Mouse (Mus musculus): ENCODE results near the gene Kif11. TPM values are rescaled to one million over a fixed set of nuclear protein-coding genes. Genes with fewer than 3 reads are reported as not detected.

Gene Kif11
- polyA plus RNA-seq, 1 experiment from 2014 or later: 54.7 TPM

GRCm38 (mm10) chr19:37437289-37437606 is 61.0 kb downstream of the Kif11 start:
- Histone ChIP-seq H3K9me3 (no peaks in the 10 kb centered on the region), H3K4me3 (peak overlapping the region; percentile 32), H3K36me3 (no peaks in the 10 kb centered on the region), H3K27ac (no peak overlapping the region), H3K4me1 (peaks cover 20% of the 10 kb centered on the region), H3K27me3 (ENCODE audit: insufficient read depth, poor library complexity, severe bottlenecking) (peaks cover 95% of the 10 kb centered on the region)
- WGBS: 8% methylated on average over 14 of the region's 14 CpGs
- no peak for DNase-seq (ENCODE audit: low spot score)

GRCm38 (mm10) chr19:37440181-37440580 is 64.0 kb downstream of the Kif11 start:
- Histone ChIP-seq H3K27ac (no peak overlapping the region), H3K36me3 (no peaks in the 10 kb centered on the region), H3K9me3 (no peaks in the 10 kb centered on the region), H3K27me3 (ENCODE audit: insufficient read depth, poor library complexity, severe bottlenecking) (peaks cover 68% of the 10 kb centered on the region), H3K4me3 (no peak overlapping the region), H3K4me1 (peaks cover 5% of the 10 kb centered on the region)
- no peak for DNase-seq (ENCODE audit: low spot score)
- WGBS: 60% methylated on average over 4 of the region's 4 CpGs

- H3K27me3 ChIP-seq (ENCODE audit: insufficient read depth, poor library complexity, severe bottlenecking): peaks cover 61% of the 10 kb centered on the region
- WGBS: 66% methylated on average over 16 of the region's 16 CpGs
Observed at GRCm38 (mm10) chr19:37440708-37441475, 64.7 kb downstream of the Kif11 start.

GRCm38 (mm10) chr19:37442524-37443286 is 66.5 kb downstream of the Kif11 start:
- no peaks in the 10 kb centered on the region for H3K36me3 ChIP-seq
- peaks cover 43% of the 10 kb centered on the region for H3K27me3 ChIP-seq (ENCODE audit: insufficient read depth, poor library complexity, severe bottlenecking)
- no peaks in the 10 kb centered on the region for H3K4me1 ChIP-seq
- H3K9me3 ChIP-seq: no peaks in the 10 kb centered on the region
- 60% methylated on average over 10 of the region's 10 CpGs for WGBS
- no peak overlapping the region for H3K4me3 ChIP-seq
- no peak for DNase-seq (ENCODE audit: low spot score)
- H3K27ac ChIP-seq: no peak overlapping the region

More at GRCm38 (mm10) chr19:37440708-37441475, 64.7 kb downstream of the Kif11 start:
- H3K9me3 ChIP-seq: no peaks in the 10 kb centered on the region
- no peaks in the 10 kb centered on the region for H3K4me1 ChIP-seq
- no peak overlapping the region for H3K27ac ChIP-seq
- H3K36me3 ChIP-seq: no peaks in the 10 kb centered on the region
- no peak overlapping the region for H3K4me3 ChIP-seq
- no peak for DNase-seq (ENCODE audit: low spot score)

- Histone ChIP-seq H3K27me3 (ENCODE audit: insufficient read depth, poor library complexity, severe bottlenecking) (peaks cover 33% of the 10 kb centered on the region), H3K4me1 (no peaks in the 10 kb centered on the region), H3K36me3 (no peaks in the 10 kb centered on the region), H3K9me3 (no peaks in the 10 kb centered on the region), H3K4me3 (no peak overlapping the region), H3K27ac (no peak overlapping the region)
- DNase-seq (ENCODE audit: low spot score): no peak
- WGBS: 30% methylated on average over 4 of the region's 4 CpGs
Observed at GRCm38 (mm10) chr19:37443631-37444140, 67.5 kb downstream of the Kif11 start.

- Histone ChIP-seq H3K4me1 (no peaks in the 10 kb centered on the region), H3K36me3 (no peaks in the 10 kb centered on the region), H3K27ac (no peak overlapping the region), H3K27me3 (ENCODE audit: insufficient read depth, poor library complexity, severe bottlenecking) (peaks cover 12% of the 10 kb centered on the region; the same call in 1 of the 2 replicates), H3K4me3 (no peak overlapping the region), H3K9me3 (no peaks in the 10 kb centered on the region)
- 63% methylated on average over 5 of the region's 5 CpGs for WGBS
- no peak for DNase-seq (ENCODE audit: low spot score)
Observed at GRCm38 (mm10) chr19:37448212-37448611, 72.0 kb downstream of the Kif11 start.

GRCm38 (mm10) chr19:37449246-37449645 is 73.0 kb downstream of the Kif11 start:
- Histone ChIP-seq H3K4me3 (no peak overlapping the region), H3K36me3 (no peaks in the 10 kb centered on the region), H3K27ac (no peak overlapping the region), H3K9me3 (no peaks in the 10 kb centered on the region), H3K4me1 (no peaks in the 10 kb centered on the region), H3K27me3 (ENCODE audit: insufficient read depth, poor library complexity, severe bottlenecking) (peaks cover 12% of the 10 kb centered on the region; the same call in 1 of the 2 replicates)
- DNase-seq (ENCODE audit: low spot score): no peak
- 82% methylated on average over 3 of the region's 3 CpGs for WGBS

GRCm38 (mm10) chr19:37455528-37455927 is 79.3 kb downstream of the Kif11 start:
- H3K9me3 ChIP-seq: no peaks in the 10 kb centered on the region
- 78% methylated on average over 2 of the region's 2 CpGs for whole genome bisulfite sequencing
- no peak for DNase-seq (ENCODE audit: low spot score)
- H3K4me3 ChIP-seq: no peak overlapping the region
- no peaks in the 10 kb centered on the region for H3K4me1 ChIP-seq
- H3K36me3 ChIP-seq: no peaks in the 10 kb centered on the region
- no peak overlapping the region for H3K27ac ChIP-seq
- peaks cover 12% of the 10 kb centered on the region; the same call in 1 of the 2 replicates for H3K27me3 ChIP-seq (ENCODE audit: insufficient read depth, poor library complexity, severe bottlenecking)

- no peak for DNase-seq (ENCODE audit: low spot score)
- no peaks in the 10 kb centered on the region for H3K4me1 ChIP-seq
- H3K4me3 ChIP-seq: no peak overlapping the region
- H3K27me3 ChIP-seq (ENCODE audit: insufficient read depth, poor library complexity, severe bottlenecking): peaks cover 12% of the 10 kb centered on the region; the same call in 1 of the 2 replicates
- no peaks in the 10 kb centered on the region for H3K36me3 ChIP-seq
- no peak overlapping the region for H3K27ac ChIP-seq
- H3K9me3 ChIP-seq: no peaks in the 10 kb centered on the region
- WGBS: 96% methylated on average over 1 of the region's 1 CpGs
Observed at GRCm38 (mm10) chr19:37455961-37456360, 79.8 kb downstream of the Kif11 start.

GRCm38 (mm10) chr19:37458013-37458412 is 81.8 kb downstream of the Kif11 start:
- Histone ChIP-seq H3K36me3 (no peaks in the 10 kb centered on the region), H3K27me3 (ENCODE audit: insufficient read depth, poor library complexity, severe bottlenecking) (no peaks in the 10 kb centered on the region), H3K4me3 (no peak overlapping the region), H3K4me1 (no peaks in the 10 kb centered on the region), H3K9me3 (no peaks in the 10 kb centered on the region), H3K27ac (no peak overlapping the region)
- no peak for DNase-seq (ENCODE audit: low spot score)
- WGBS: 77% methylated on average over 6 of the region's 6 CpGs

- no peak overlapping the region for H3K4me3 ChIP-seq
- no peaks in the 10 kb centered on the region for H3K36me3 ChIP-seq
- no peaks in the 10 kb centered on the region for H3K9me3 ChIP-seq
- H3K27ac ChIP-seq: no peak overlapping the region
- DNase-seq (ENCODE audit: low spot score): no peak
- no peaks in the 10 kb centered on the region; the same call in 1 of the 2 replicates for H3K27me3 ChIP-seq (ENCODE audit: insufficient read depth, poor library complexity, severe bottlenecking)
- H3K4me1 ChIP-seq: no peaks in the 10 kb centered on the region
- 82% methylated on average over 3 of the region's 3 CpGs for WGBS
Observed at GRCm38 (mm10) chr19:37466403-37466802, 90.2 kb downstream of the Kif11 start.

- Histone ChIP-seq H3K9me3 (no peaks in the 10 kb centered on the region), H3K36me3 (no peaks in the 10 kb centered on the region), H3K4me1 (no peaks in the 10 kb centered on the region), H3K27me3 (ENCODE audit: insufficient read depth, poor library complexity, severe bottlenecking) (no peaks in the 10 kb centered on the region; the same call in 1 of the 2 replicates), H3K4me3 (no peak overlapping the region), H3K27ac (no peak overlapping the region)
- WGBS: 92% methylated on average over 5 of the region's 5 CpGs
- DNase-seq (ENCODE audit: low spot score): no peak
Observed at GRCm38 (mm10) chr19:37466978-37467377, 90.8 kb downstream of the Kif11 start.

Data from heart, embryonic 10.5 days (tissue).